Comparison of ENCODE assay signal across 29 mouse cellular contexts in the genomic region with DNA sequence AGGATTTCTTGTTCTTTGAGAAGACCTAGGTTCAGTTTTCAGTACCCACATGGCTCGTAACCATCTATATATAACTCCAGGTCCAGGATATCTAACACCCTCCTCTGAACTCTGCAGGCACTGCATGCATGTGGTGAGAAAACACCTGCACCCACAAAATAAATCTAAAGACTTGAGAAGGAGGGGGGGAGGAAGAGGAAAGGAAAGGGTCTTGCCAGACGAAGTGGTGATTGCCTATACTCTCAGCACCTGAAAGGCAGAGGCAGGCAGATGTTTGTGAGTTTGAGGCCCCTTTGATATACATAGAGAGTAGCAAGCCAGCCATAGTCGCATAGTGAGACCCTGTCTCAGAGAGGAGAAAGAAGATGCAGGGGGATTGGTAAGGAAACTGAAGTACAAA. TPM values are rescaled to one million over a fixed set of nuclear protein-coding genes. Genes with fewer than 3 reads are reported as not detected.
"Had no signal": no experiment of that assay in that cellular context is flagged by ENCODE, and none has a peak within 500 bp of the region (broad histone marks: within the 10 kb centered on the region; RNA-seq: fewer than 3 reads in every experiment).

No protein-coding gene starts in this region.

- H3K9ac ChIP-seq: intestine, embryonic 15.5 days; limb, embryonic 12.5 days; limb, embryonic 15.5 days; liver, embryonic 12.5 days; liver, embryonic 15.5 days; lung, embryonic 15.5 days; midbrain, embryonic 13.5 days; stomach, embryonic 15.5 days had no signal

- H3K4me2 ChIP-seq: intestine, embryonic 15.5 days; limb, embryonic 12.5 days; limb, embryonic 15.5 days; liver, embryonic 12.5 days; liver, embryonic 15.5 days; lung, embryonic 15.5 days; midbrain, embryonic 13.5 days; stomach, embryonic 15.5 days had no signal

- ATAC-seq: intestine, embryonic 15.5 days; liver, embryonic 12.5 days; midbrain, embryonic 13.5 days; midbrain, embryonic 16.5 days had no signal

- H3K36me3 ChIP-seq: intestine, embryonic 15.5 days; limb, embryonic 15.5 days; liver, embryonic 12.5 days; liver, embryonic 15.5 days; midbrain, embryonic 13.5 days; stomach, embryonic 15.5 days had no signal

- H3K27ac ChIP-seq: intestine, embryonic 15.5 days; limb, embryonic 12.5 days; limb, embryonic 15.5 days; liver, embryonic 12.5 days; liver, embryonic 15.5 days; lung, embryonic 15.5 days; midbrain, embryonic 10.5 days; midbrain, embryonic 13.5 days; stomach, embryonic 15.5 days had no signal

- H3K4me3 ChIP-seq: intestine, embryonic 15.5 days; limb, embryonic 12.5 days; limb, embryonic 15.5 days; liver, embryonic 12.5 days; liver, embryonic 15.5 days; lung, embryonic 15.5 days; megakaryocyte, embryonic 14.5 days; midbrain, embryonic 10.5 days; midbrain, embryonic 13.5 days; stomach, embryonic 15.5 days had no signal

- H3K27me3 ChIP-seq: intestine, embryonic 15.5 days; limb, embryonic 12.5 days; limb, embryonic 15.5 days; lung, embryonic 15.5 days; megakaryocyte, embryonic 14.5 days; midbrain, embryonic 13.5 days; stomach, embryonic 15.5 days had no signal

- DNase-seq: kidney, adult 18-20 months; kidney, adult 9 months; kidney, postnatal 14 days; kidney, postnatal 4 days; left cerebral cortex, postnatal 4 days; lung, adult 18-20 months; lung, postnatal 10 days; lung, postnatal 36 days; right cerebral cortex, adult 18-20 months; right cerebral cortex, postnatal 25 days; spleen, adult 18-20 months had no signal

- H3K9me3 ChIP-seq: intestine, embryonic 15.5 days; limb, embryonic 12.5 days; limb, embryonic 15.5 days; liver, embryonic 12.5 days; liver, embryonic 15.5 days; lung, embryonic 15.5 days; megakaryocyte, embryonic 14.5 days; midbrain, embryonic 10.5 days; midbrain, embryonic 13.5 days; stomach, embryonic 15.5 days had no signal

RNA-seq across cellular contexts. Expression of a gene that starts 27.1 kb away (rescaled TPM):
- total RNA-seq: layer of hippocampus, adult 18-20 months; layer of hippocampus, postnatal 14 days; left cerebral cortex, postnatal 14 days; left cerebral cortex, postnatal 4 days had no signal

RNA-seq across cellular contexts. Expression of a gene that starts 28.0 kb away (rescaled TPM):
- total RNA-seq: layer of hippocampus, adult 18-20 months; layer of hippocampus, postnatal 14 days; left cerebral cortex, adult 8-10 months; left cerebral cortex, postnatal 14 days; left cerebral cortex, postnatal 4 days had no signal
- polyA plus RNA-seq: intestine, embryonic 15.5 days; kidney, embryonic 16.5 days; limb, embryonic 12.5 days; limb, embryonic 15.5 days; liver, embryonic 12.5 days; liver, embryonic 15.5 days; lung, embryonic 15.5 days; midbrain, embryonic 10.5 days; midbrain, embryonic 13.5 days; midbrain, embryonic 16.5 days; neural tube, embryonic 11.5 days; neural tube, embryonic 14.5 days; stomach, embryonic 15.5 days had no signal

RNA-seq across cellular contexts. Expression of a gene that starts 29.4 kb away (rescaled TPM):
- total RNA-seq: layer of hippocampus, adult 18-20 months; layer of hippocampus, postnatal 14 days; left cerebral cortex, adult 8-10 months; left cerebral cortex, postnatal 4 days had no signal

RNA-seq across cellular contexts. Expression of a gene that starts 50.0 kb away (rescaled TPM):
- total RNA-seq: layer of hippocampus, adult 18-20 months; layer of hippocampus, postnatal 14 days; left cerebral cortex, postnatal 14 days; left cerebral cortex, postnatal 4 days had no signal
- polyA plus RNA-seq: kidney, embryonic 16.5 days; limb, embryonic 12.5 days; limb, embryonic 15.5 days; liver, embryonic 12.5 days; liver, embryonic 15.5 days; lung, embryonic 15.5 days; midbrain, embryonic 10.5 days; midbrain, embryonic 13.5 days; midbrain, embryonic 16.5 days; neural tube, embryonic 11.5 days; neural tube, embryonic 14.5 days had no signal
